8 mouse cellular contexts compared by ENCODE assay signal in the genomic region with DNA sequence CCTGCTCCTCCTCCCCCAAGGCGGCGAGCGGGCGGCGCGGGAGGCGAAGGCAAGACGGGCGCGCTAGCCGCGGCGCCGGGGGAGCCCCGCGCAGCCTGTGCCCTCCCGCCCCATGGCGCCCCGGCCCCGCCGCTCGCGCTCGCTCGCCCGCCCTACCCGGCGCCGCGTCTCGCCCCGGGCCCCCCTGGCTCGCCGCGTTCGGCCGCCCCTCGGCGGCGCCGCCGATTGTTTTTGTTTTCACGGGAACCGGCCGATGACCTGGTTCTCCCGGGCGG. TPM values are rescaled to one million over a fixed set of nuclear protein-coding genes. Genes with fewer than 3 reads are reported as not detected.
A peak's percentile ranks its signal among the peaks of the same experiment; 100 is the strongest.
DNase-seq lines count a peak whose midpoint lies in the region; ATAC-seq and TF ChIP-seq lines count a peak whose summit lies in the region.

No protein-coding gene starts in this region.

- 1% methylated on average over 26 of the region's 47 CpGs for WGBS in heart, embryonic 11.5 days (ENCODE audit: insufficient replicate concordance)
- WGBS in forebrain, embryonic 12.5 days: under 1% methylated on average over 31 of the region's 47 CpGs
- under 1% methylated on average over 37 of the region's 47 CpGs for WGBS in liver, embryonic 13.5 days (ENCODE audit: insufficient replicate concordance)

- no peaks in the 10 kb centered on the region for H3K9me3 ChIP-seq in heart, embryonic 11.5 days (replicated peaks; ENCODE audit: control insufficient read depth, low read length)
- peaks cover 3% of the 10 kb centered on the region for H3K9me3 ChIP-seq in CH12.LX (replicated peaks; ENCODE audit: low read length)
- H3K9me3 ChIP-seq in forebrain, embryonic 12.5 days: no peaks in the 10 kb centered on the region
- no peaks in the 10 kb centered on the region for H3K9me3 ChIP-seq in liver, embryonic 13.5 days (replicated peaks)

- H3K79me2 ChIP-seq in CH12.LX (replicated peaks; ENCODE audit: control insufficient read depth, extremely low read depth, insufficient read depth, poor library complexity, severe bottlenecking): peaks cover 28% of the 10 kb centered on the region

- no peak for TF ChIP-seq CTCF in CH12.LX (conservative IDR thresholded peaks at IDR 0.05 in 1 of 2, IDR thresholded peaks at IDR 0.05 in 1 of 2; ENCODE audit: low read depth in 2 of 2, low read length in 2 of 2)

- peak overlapping the region; percentile 94 for H3K9ac ChIP-seq in heart, embryonic 11.5 days (ENCODE audit: low read depth, low read length)
- H3K9ac ChIP-seq in CH12.LX (ENCODE audit: insufficient read depth, low read depth): peak overlapping the region; percentile 94
- H3K9ac ChIP-seq in forebrain, embryonic 12.5 days: peak overlapping the region; percentile 97
- peak overlapping the region; percentile 99 for H3K9ac ChIP-seq in liver, embryonic 13.5 days

- no peaks in the 10 kb centered on the region for H3K27me3 ChIP-seq in heart, embryonic 11.5 days (ENCODE audit: control insufficient read depth, insufficient read depth, low read length)
- H3K27me3 ChIP-seq in CH12.LX (replicated peaks): no peaks in the 10 kb centered on the region
- H3K27me3 ChIP-seq in forebrain, embryonic 12.5 days: no peaks in the 10 kb centered on the region
- no peaks in the 10 kb centered on the region for H3K27me3 ChIP-seq in liver, embryonic 13.5 days

- DNase-seq in heart, adult 9 months (ENCODE audit: low spot score in 2 of 2): no peak
- no peak for DNase-seq in CH12.LX (ENCODE audit: extremely low read depth)
- DNase-seq in liver, embryonic 13.5 days: no peak
- DNase-seq in retina, postnatal 1 day: no peak
- DNase-seq in thymus, postnatal 25 days: no peak
- DNase-seq in ovary, postnatal 10 days (ENCODE audit: low spot score): no peak

- H3K27ac ChIP-seq in heart, embryonic 11.5 days (ENCODE audit: low read depth, low read length): peak overlapping the region; percentile 96
- H3K27ac ChIP-seq in CH12.LX (ENCODE audit: insufficient read depth, low read depth): peak overlapping the region; percentile 62
- H3K27ac ChIP-seq in forebrain, embryonic 12.5 days: peak overlapping the region; percentile 95
- H3K27ac ChIP-seq in liver, embryonic 13.5 days: peak overlapping the region; percentile 94

- dilution Hi-C loops in CH12.LX (cut with MboI; ENCODE audit: extremely low pct_ligation_motif_present, extremely low pct_unique_long_range_greater_than_20kb, low sequenced_read_pairs): no loop called here

- TF ChIP-seq EP300 in CH12.LX (IDR thresholded peaks at IDR 0.05; ENCODE audit: low read length): no peak

- peak; percentile 39; the same call in 1 of the 2 replicates for ATAC-seq in heart, embryonic 11.5 days (replicated peaks; ENCODE audit: insufficient number of reproducible peaks, low FRiP score, low TSS enrichment)
- ATAC-seq in forebrain, embryonic 12.5 days (ENCODE audit: low FRiP score): no peak
- peak; percentile 25 for ATAC-seq in liver, embryonic 13.5 days (ENCODE audit: low read depth)

- H3K4me2 ChIP-seq in heart, embryonic 11.5 days: peak overlapping the region; percentile 59
- no peak overlapping the region for H3K4me2 ChIP-seq in CH12.LX (ENCODE audit: insufficient read depth, low read depth, poor library complexity, severe bottlenecking)
- peak overlapping the region; percentile 66 for H3K4me2 ChIP-seq in forebrain, embryonic 12.5 days
- peak overlapping the region; percentile 93 for H3K4me2 ChIP-seq in liver, embryonic 13.5 days

- peak overlapping the region; percentile 99 for H3K4me3 ChIP-seq in heart, embryonic 11.5 days (ENCODE audit: low read depth, low read length)
- peak overlapping the region; percentile 72 to 98 (median 95) for H3K4me3 ChIP-seq in CH12.LX (replicated peaks in 1 of 3; ENCODE audit: low read depth in 2 of 3, low read length in 2 of 3, poor library complexity in 1 of 3)
- peak overlapping the region; percentile 96 for H3K4me3 ChIP-seq in forebrain, embryonic 12.5 days (replicated peaks)
- H3K4me3 ChIP-seq in liver, embryonic 13.5 days (replicated peaks): peak overlapping the region; percentile 99

- TF ChIP-seq RAD21 in CH12.LX (IDR thresholded peaks at IDR 0.05; ENCODE audit: low read depth, low read length): no peak

- H3K36me3 ChIP-seq in heart, embryonic 11.5 days (ENCODE audit: control insufficient read depth, insufficient read depth, low read length): no peaks in the 10 kb centered on the region
- no peaks in the 10 kb centered on the region for H3K36me3 ChIP-seq in CH12.LX (replicated peaks in 1 of 2; ENCODE audit: control insufficient read depth in 1 of 2, insufficient read depth in 1 of 2, low read length in 1 of 2)
- H3K36me3 ChIP-seq in forebrain, embryonic 12.5 days (replicated peaks): no peaks in the 10 kb centered on the region
- H3K36me3 ChIP-seq in liver, embryonic 13.5 days: no peaks in the 10 kb centered on the region

- in situ Hi-C loops in CH12.LX (cut with MboI; ENCODE audit: low pct_ligation_motif_present, low pct_unique_long_range_greater_than_20kb, low sequenced_read_pairs): loop anchor here (25.0 kb wide), 1 partner anchor 372 kb away; no protein-coding TSS in a partner anchor

- no peak for TF ChIP-seq POLR2A in CH12.LX (IDR thresholded peaks at IDR 0.05; ENCODE audit: low read depth, low read length)

- peaks cover 25% of the 10 kb centered on the region for H3K4me1 ChIP-seq in heart, embryonic 11.5 days (ENCODE audit: control insufficient read depth, insufficient read depth, low read length)
- peaks cover 2 to 26% of the 10 kb centered on the region in 2 experiments; a peak in 3 of 4 replicates for H3K4me1 ChIP-seq in CH12.LX (ENCODE audit: control insufficient read depth in 1 of 2, insufficient read depth in 2 of 2)
- peaks cover 34% of the 10 kb centered on the region for H3K4me1 ChIP-seq in forebrain, embryonic 12.5 days
- peaks cover 39% of the 10 kb centered on the region for H3K4me1 ChIP-seq in liver, embryonic 13.5 days (replicated peaks)

TF ChIP-seq in CH12.LX, 34 proteins besides CTCF, POLR2A, EP300 and RAD21:
- TF ChIP-seq JUN (IDR thresholded peaks at IDR 0.05; ENCODE audit: insufficient read depth, low read depth, low read length): no peak
- no peak for TF ChIP-seq ELF1 (IDR thresholded peaks at IDR 0.05; ENCODE audit: low read depth, low read length)
- no peak for TF ChIP-seq POLR2AphosphoS2 (IDR thresholded peaks at IDR 0.05; ENCODE audit: low read depth, low read length)
- no peak for TF ChIP-seq HCFC1 (IDR thresholded peaks at IDR 0.05; ENCODE audit: low read depth, low read length)
- TF ChIP-seq SIN3A (IDR thresholded peaks at IDR 0.05; ENCODE audit: low read length): no peak
- no peak for TF ChIP-seq CHD2 (IDR thresholded peaks at IDR 0.05; ENCODE audit: low read length)
- no peak for TF ChIP-seq ZKSCAN1 (IDR thresholded peaks at IDR 0.05; ENCODE audit: borderline replicate concordance, low read depth, low read length)
- no peak for TF ChIP-seq MXI1 (IDR thresholded peaks at IDR 0.05; ENCODE audit: low read depth, low read length)
- TF ChIP-seq ZMIZ1 (IDR thresholded peaks at IDR 0.05; ENCODE audit: low read depth, low read length): no peak
- no peak for TF ChIP-seq IRF4 (IDR thresholded peaks at IDR 0.05; ENCODE audit: low read depth, low read length)
- no peak for TF ChIP-seq NRF1 (IDR thresholded peaks at IDR 0.05; ENCODE audit: low read depth, low read length)
- no peak for TF ChIP-seq USF2 (conservative IDR thresholded peaks at IDR 0.05; ENCODE audit: low read depth, low read length)
- TF ChIP-seq ZC3H11A (IDR thresholded peaks at IDR 0.05; ENCODE audit: low read depth, low read length): no peak
- TF ChIP-seq BHLHE40 (IDR thresholded peaks at IDR 0.05; ENCODE audit: low read depth, low read length): no peak
- no peak for TF ChIP-seq JUND (conservative IDR thresholded peaks at IDR 0.05; ENCODE audit: low read depth, low read length)
- no peak for TF ChIP-seq CHD1 (IDR thresholded peaks at IDR 0.05; ENCODE audit: low read depth, low read length)
- no peak for TF ChIP-seq UBTF (IDR thresholded peaks at IDR 0.05; ENCODE audit: low read depth, low read length)
TF ChIP-seq in CH12.LX: peak in this region for 0.

RNA-seq across cellular contexts. Expression of a gene that starts 0.3 kb away (rescaled TPM):
- polyA plus RNA-seq in heart, embryonic 11.5 days (2014; fragmentation: Nextera tagmentation; extraction: Ambion mirVana): 6.2 and 10.0 TPM in 2 replicates
- total RNA-seq in CH12.LX (2012; rRNA removed) (19.1 and 23.4 TPM in 2 replicates), CH12.LX (2014; rRNA removed) (40.6 and 47.2 TPM in 2 replicates)
- 22.7 and 23.5 TPM in 2 replicates for polyA plus RNA-seq in CH12.LX (2012; ENCODE audit: insufficient read length, low read depth)
- 11.0 and 13.8 TPM in 2 replicates for polyA plus RNA-seq in forebrain, embryonic 12.5 days (2016; fragmentation: Nextera tagmentation; extraction: Ambion mirVana)
- polyA plus RNA-seq in liver, embryonic 13.5 days (2015; fragmentation: Nextera tagmentation; extraction: Ambion mirVana): 5.6 and 6.2 TPM in 2 replicates

RNA-seq across cellular contexts. Expression of a gene that starts 53.5 kb away (rescaled TPM):
- polyA plus RNA-seq in heart, embryonic 11.5 days (2014; fragmentation: Nextera tagmentation; extraction: Ambion mirVana): 13.5 and 14.3 TPM in 2 replicates
- total RNA-seq in CH12.LX (2012; rRNA removed): 3.5 and 4.2 TPM in 2 replicates
- 7.0 and 7.9 TPM in 2 replicates for total RNA-seq in CH12.LX (2014; rRNA removed)
- polyA plus RNA-seq in CH12.LX (2012; ENCODE audit: insufficient read length, low read depth): 5.7 and 6.0 TPM in 2 replicates
- 19.4 and 22.3 TPM in 2 replicates for polyA plus RNA-seq in forebrain, embryonic 12.5 days (2016; fragmentation: Nextera tagmentation; extraction: Ambion mirVana)
- polyA plus RNA-seq in liver, embryonic 13.5 days (2015; fragmentation: Nextera tagmentation; extraction: Ambion mirVana): 5.4 and 6.9 TPM in 2 replicates
